Mouse (Mus musculus) lung, embryonic 15.5 days (tissue): ENCODE measurements around the gene Itgb2. TPM values are rescaled to one million over a fixed set of nuclear protein-coding genes. Genes with fewer than 3 reads are reported as not detected.

Experiments
- ATAC-seq: fragments of 200-750 bp; cut with Nextera tagmentation; 2 replicates; pipeline ENCODE4 v1.8.0; 2017; ENCODE audit warnings: moderate number of reproducible peaks, borderline replicate concordance; ENCODE audit not compliant: low FRiP score, low TSS enrichment; ENCODE audit errors: extremely low read depth
- H3K27ac ChIP-seq: fragments of 300-500 bp; sonication (generic); 2 replicates; pipeline ENCODE4 v1.5.1; 2015; ENCODE audit warnings: moderate library complexity, mild to moderate bottlenecking, inconsistent platforms
- H3K27me3 ChIP-seq: fragments of 300-500 bp; sonication (generic); 2 replicates; pipeline ENCODE4 v1.6.1; 2015; ENCODE audit warnings: inconsistent platforms
- H3K36me3 ChIP-seq: fragments of 300-500 bp; sonication (generic); 2 replicates; pipeline ENCODE4 v1.6.1; 2015; ENCODE audit warnings: inconsistent platforms
- H3K4me1 ChIP-seq: fragments of 300-500 bp; sonication (generic); 2 replicates; pipeline ENCODE4 v1.6.1; 2015; ENCODE audit warnings: inconsistent platforms
- H3K4me2 ChIP-seq: fragments of 300-500 bp; sonication (generic); 2 replicates; pipeline ENCODE4 v1.6.1; 2015; ENCODE audit warnings: inconsistent platforms, mild to moderate bottlenecking, moderate library complexity
- H3K4me3 ChIP-seq: fragments of 300-500 bp; sonication (generic); 2 replicates; pipeline ENCODE4 v1.5.1; 2015; ENCODE audit warnings: mild to moderate bottlenecking, inconsistent platforms
- H3K9ac ChIP-seq: fragments of 300-500 bp; sonication (generic); 2 replicates; pipeline ENCODE4 v1.6.1; 2015; ENCODE audit warnings: inconsistent platforms
- H3K9me3 ChIP-seq: fragments of 300-500 bp; sonication (generic); 2 replicates; pipeline ENCODE4 v1.6.1; 2016; ENCODE audit warnings: inconsistent platforms
- WGBS: fragments of 180-500 bp; shearing (Covaris S2); methylation state at CpG from one replicate; pipeline ENCODE4 v1.1.7; 2015; 5-methylcytosine and 5-hydroxymethylcytosine counted together
- polyA plus RNA-seq: library from polyadenylated mRNA; unstranded; fragments of >200 nt; fragmentation: Nextera tagmentation; extraction: Ambion mirVana; gene quantifications from 2 replicates; pipeline ENCODE4 v1.2.1, GENCODE M21; 2015

The Itgb2 gene
- polyA plus RNA-seq: 3.7 and 5.3 TPM in 2 replicates

GRCm38 (mm10) chr10:77530140-77530539 is at the start of gene Itgb2:
TSS of gene Itgb2 (plus strand) at chr10:77530252.
- WGBS: 59% methylated on average over 9 of the region's 9 CpGs
- H3K4me1 ChIP-seq: no peaks in the 10 kb centered on the region
- no peak within 1 kb of the TSS for H3K27ac ChIP-seq
- H3K9me3 ChIP-seq: no peaks in the 10 kb centered on the region
- no peaks in the 10 kb centered on the region for H3K27me3 ChIP-seq
- H3K4me2 ChIP-seq: no peak within 1 kb of the TSS
- no peak within 1 kb of the TSS for H3K4me3 ChIP-seq
- ATAC-seq: no peak
- H3K36me3 ChIP-seq: no peaks in the 10 kb centered on the region
- no peak within 1 kb of the TSS for H3K9ac ChIP-seq

GRCm38 (mm10) chr10:77481814-77482213 is 48.2 kb upstream of the Itgb2 start:
- Histone ChIP-seq H3K9me3 (no peaks in the 10 kb centered on the region), H3K4me2 (no peak overlapping the region), H3K4me1 (peaks cover 24% of the 10 kb centered on the region), H3K27me3 (no peaks in the 10 kb centered on the region), H3K4me3 (no peak overlapping the region), H3K27ac (no peak overlapping the region), H3K36me3 (0 out of 2 replicates have a peak, but pooled peaks cover under 1% of the 10 kb centered on the region), H3K9ac (no peak overlapping the region)
- ATAC-seq: no peak

DNA sequence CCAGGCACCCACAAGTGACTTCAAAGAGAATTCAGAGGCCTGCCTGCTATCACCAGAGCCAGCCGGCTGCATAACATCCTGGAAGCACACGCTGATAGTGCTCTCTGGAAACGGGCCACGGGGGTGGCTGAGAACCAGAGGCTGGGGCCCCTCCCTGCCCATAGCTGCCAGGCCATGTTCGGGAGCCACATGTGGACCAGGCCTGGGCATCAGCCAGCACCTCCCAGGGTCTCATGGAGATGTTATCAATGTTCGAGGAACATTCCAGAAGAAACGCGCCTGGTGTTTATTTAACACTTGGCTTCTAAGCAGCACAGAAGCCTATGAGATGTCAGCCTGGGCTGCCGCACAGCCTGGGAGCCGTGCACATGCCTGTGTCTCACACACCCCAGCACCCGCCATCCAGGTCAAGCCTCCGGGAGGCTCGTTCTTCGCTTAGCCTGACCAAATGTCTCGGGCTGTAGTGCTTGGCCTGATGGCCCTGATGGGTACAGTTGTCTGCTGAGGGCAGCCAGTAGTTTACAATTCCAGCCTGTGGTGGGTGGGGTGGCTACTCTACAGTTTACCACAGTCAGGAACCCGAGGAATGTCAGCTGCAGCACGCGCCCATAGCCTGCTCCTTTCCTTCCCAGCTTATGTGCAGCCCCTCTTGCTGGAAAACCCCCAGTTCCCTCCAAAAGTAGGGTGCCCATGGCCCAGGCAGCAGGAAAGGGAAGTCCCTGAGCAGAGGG is 45.7 kb upstream of the Itgb2 start:
- H3K36me3 ChIP-seq: peaks cover 26% of the 10 kb centered on the region
- 8% methylated on average over 18 of the region's 18 CpGs for WGBS
- peak overlapping the region; percentile 26; the same call in 1 of the 2 replicates for H3K4me2 ChIP-seq
- no peaks in the 10 kb centered on the region for H3K9me3 ChIP-seq
- peak overlapping the region; percentile 70 for H3K27ac ChIP-seq
- no peak overlapping the region for H3K9ac ChIP-seq
- no peak overlapping the region for H3K4me3 ChIP-seq
- peak; percentile 90 for ATAC-seq
- H3K27me3 ChIP-seq: no peaks in the 10 kb centered on the region
- H3K4me1 ChIP-seq: peaks cover 24% of the 10 kb centered on the region

GRCm38 (mm10) chr10:77485786-77486185 is 44.3 kb upstream of the Itgb2 start:
- 76% methylated on average over 3 of the region's 3 CpGs for WGBS
- peaks cover 37% of the 10 kb centered on the region for H3K36me3 ChIP-seq
- H3K27ac ChIP-seq: 0 out of 2 replicates have a peak overlapping the region, but pooled peaks have one; percentile 70

DNA sequence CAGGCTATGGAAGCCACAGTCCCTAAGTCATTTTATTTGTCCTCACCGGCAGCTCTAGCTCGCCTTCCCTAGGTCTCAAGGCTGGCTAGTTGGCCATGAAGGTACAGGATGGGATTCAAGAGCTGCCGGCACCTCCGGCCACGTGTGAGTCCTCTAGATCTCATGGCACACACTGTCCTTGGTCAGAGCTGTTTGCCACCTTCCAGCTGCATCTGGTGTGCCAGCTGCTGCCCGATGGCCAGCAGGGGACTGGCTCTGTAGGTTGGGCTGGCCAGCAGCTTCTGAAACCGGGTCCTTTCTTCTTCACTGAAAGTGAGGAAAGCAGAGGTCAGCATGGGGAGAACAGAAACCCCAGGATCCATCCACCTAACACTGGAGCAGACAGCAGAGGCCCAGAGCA is 41.9 kb upstream of the Itgb2 start:
- Histone ChIP-seq H3K4me1 (peaks cover 24% of the 10 kb centered on the region), H3K27me3 (no peaks in the 10 kb centered on the region), H3K36me3 (peaks cover 45% of the 10 kb centered on the region), H3K4me2 (no peak overlapping the region), H3K27ac (no peak overlapping the region), H3K9ac (no peak overlapping the region), H3K9me3 (no peaks in the 10 kb centered on the region), H3K4me3 (no peak overlapping the region)
- WGBS: 93% methylated on average over 7 of the region's 7 CpGs
- no peak for ATAC-seq

More at GRCm38 (mm10) chr10:77485786-77486185, 44.3 kb upstream of the Itgb2 start:
- peaks cover 24% of the 10 kb centered on the region for H3K4me1 ChIP-seq
- no peaks in the 10 kb centered on the region for H3K27me3 ChIP-seq
- no peak overlapping the region for H3K4me2 ChIP-seq
- ATAC-seq: no peak
- H3K9ac ChIP-seq: no peak overlapping the region
- H3K9me3 ChIP-seq: no peaks in the 10 kb centered on the region
- H3K4me3 ChIP-seq: no peak overlapping the region

- Histone ChIP-seq H3K36me3 (peaks cover 57% of the 10 kb centered on the region), H3K4me1 (peaks cover 20% of the 10 kb centered on the region), H3K4me3 (no peak overlapping the region), H3K4me2 (no peak overlapping the region), H3K27me3 (no peaks in the 10 kb centered on the region), H3K9ac (no peak overlapping the region), H3K9me3 (no peaks in the 10 kb centered on the region), H3K27ac (no peak overlapping the region; the same call in 1 of the 2 replicates)
- no peak for ATAC-seq
- WGBS: 78% methylated on average over 6 of the region's 6 CpGs
Measured at GRCm38 (mm10) chr10:77491585-77491984, 38.5 kb upstream of the Itgb2 start.

DNA sequence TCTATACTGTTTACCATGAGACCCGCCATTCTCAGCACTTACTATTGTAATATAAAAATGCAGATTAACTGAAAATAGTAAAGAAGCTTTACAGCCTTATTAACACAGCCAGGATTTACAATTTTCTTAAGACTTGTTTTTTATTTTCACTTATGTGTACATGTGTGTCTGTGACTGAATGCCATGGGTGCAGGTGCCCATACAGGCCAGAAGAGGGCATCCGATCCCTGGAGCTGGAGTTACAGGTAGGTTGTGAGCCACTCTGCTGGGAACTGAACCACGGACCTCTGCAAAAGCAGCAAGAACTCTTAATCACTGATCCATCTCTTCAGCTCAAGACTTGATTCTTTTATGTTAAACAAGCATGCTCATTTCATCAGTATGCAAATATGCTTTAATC is 37.2 kb upstream of the Itgb2 start:
- Histone ChIP-seq H3K4me1 (peaks cover 33% of the 10 kb centered on the region), H3K9me3 (no peaks in the 10 kb centered on the region), H3K36me3 (peaks cover 56% of the 10 kb centered on the region), H3K4me3 (no peak overlapping the region), H3K9ac (no peak overlapping the region), H3K27ac (no peak overlapping the region), H3K4me2 (no peak overlapping the region), H3K27me3 (no peaks in the 10 kb centered on the region)
- 95% methylated on average over 3 of the region's 3 CpGs for WGBS
- ATAC-seq: no peak

DNA sequence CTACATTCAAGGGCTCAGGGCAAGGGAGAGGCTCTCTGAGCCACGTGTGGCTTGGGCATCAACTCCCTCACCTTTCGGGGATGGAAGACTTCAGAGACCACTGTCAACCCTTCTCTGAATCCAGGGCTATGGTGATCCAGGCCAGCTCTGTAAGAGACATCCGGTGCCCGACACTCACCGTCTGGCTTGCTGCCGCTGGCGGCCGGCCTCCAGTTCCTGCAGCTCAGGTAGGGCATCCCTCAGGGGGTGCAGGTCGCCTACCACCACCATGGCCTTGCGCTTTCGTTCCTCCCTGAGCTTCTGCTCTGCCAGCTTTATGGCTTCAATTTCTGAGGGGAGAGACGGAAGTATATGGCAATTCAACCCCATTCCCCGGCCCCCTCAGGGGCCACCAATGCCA is 32.9 kb upstream of the Itgb2 start:
- no peaks in the 10 kb centered on the region for H3K9me3 ChIP-seq
- no peak overlapping the region for H3K9ac ChIP-seq
- H3K27me3 ChIP-seq: no peaks in the 10 kb centered on the region
- H3K27ac ChIP-seq: 0 out of 2 replicates have a peak overlapping the region, but pooled peaks have one; percentile 30
- ATAC-seq: no peak
- no peak overlapping the region for H3K4me3 ChIP-seq
- H3K4me2 ChIP-seq: no peak overlapping the region
- 87% methylated on average over 13 of the region's 13 CpGs for WGBS
- peaks cover 39% of the 10 kb centered on the region for H3K36me3 ChIP-seq
- H3K4me1 ChIP-seq: peaks cover 66% of the 10 kb centered on the region

DNA sequence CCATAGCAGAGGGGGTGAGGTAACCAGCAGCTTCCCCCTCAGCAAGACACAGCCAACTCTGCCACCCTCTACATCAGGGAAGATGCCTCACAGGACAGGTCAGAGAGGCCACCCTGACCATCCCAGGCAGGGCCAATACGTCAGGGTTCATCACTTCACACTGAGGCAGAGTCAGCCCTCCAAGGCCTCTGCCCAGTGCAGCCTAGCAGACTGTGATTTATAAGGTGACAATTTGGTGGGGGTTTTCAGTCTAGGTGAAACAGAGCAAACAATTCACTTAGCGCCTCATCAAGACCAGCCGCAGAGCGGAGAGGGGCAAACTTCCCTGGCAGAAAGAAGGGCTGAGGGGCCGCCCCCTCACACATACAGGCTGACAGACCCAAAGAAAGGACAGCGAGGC is 31.8 kb upstream of the Itgb2 start:
- H3K9me3 ChIP-seq: no peaks in the 10 kb centered on the region
- peaks cover 32% of the 10 kb centered on the region for H3K36me3 ChIP-seq
- H3K27me3 ChIP-seq: no peaks in the 10 kb centered on the region
- H3K4me3 ChIP-seq: no peak overlapping the region
- no peak overlapping the region for H3K4me2 ChIP-seq
- peak overlapping the region; percentile 55 for H3K27ac ChIP-seq
- ATAC-seq: peak; percentile 79
- 38% methylated on average over 6 of the region's 6 CpGs for WGBS
- no peak overlapping the region for H3K9ac ChIP-seq
- H3K4me1 ChIP-seq: peaks cover 70% of the 10 kb centered on the region

GRCm38 (mm10) chr10:77500636-77501035 is 29.4 kb upstream of the Itgb2 start:
- Histone ChIP-seq H3K9me3 (no peaks in the 10 kb centered on the region), H3K4me3 (no peak overlapping the region), H3K27me3 (no peaks in the 10 kb centered on the region), H3K27ac (peak overlapping the region; percentile 55), H3K9ac (no peak overlapping the region), H3K36me3 (peaks cover 29% of the 10 kb centered on the region; the same call in 1 of the 2 replicates), H3K4me2 (no peak overlapping the region), H3K4me1 (peaks cover 69% of the 10 kb centered on the region)
- WGBS: 27% methylated on average over 14 of the region's 14 CpGs
- no peak for ATAC-seq

- Histone ChIP-seq H3K4me3 (no peak overlapping the region), H3K36me3 (0 out of 2 replicates have a peak, but pooled peaks cover 34% of the 10 kb centered on the region), H3K27me3 (no peaks in the 10 kb centered on the region), H3K9me3 (no peaks in the 10 kb centered on the region), H3K9ac (no peak overlapping the region), H3K4me2 (no peak overlapping the region), H3K4me1 (peaks cover 53% of the 10 kb centered on the region), H3K27ac (peak overlapping the region; percentile 84)
- 54% methylated on average over 25 of the region's 25 CpGs for WGBS
- ATAC-seq: peak; percentile 84
Measured at GRCm38 (mm10) chr10:77502967-77503922, 26.8 kb upstream of the Itgb2 start.
